Mouse (Mus musculus) forebrain, embryonic 12.5 days (tissue): ENCODE measurements around the gene Atxn7. TPM values are rescaled to one million over a fixed set of nuclear protein-coding genes. Genes with fewer than 3 reads are reported as not detected.
"Not testable (repeated sequence)": the region's sequence is repeated elsewhere in the genome, so short reads cannot be mapped to it uniquely, and the experiment has no call there.

Experiments used
- ATAC-seq: fragments of 200-750 bp; cut with Nextera tagmentation; 2 replicates; pipeline ENCODE4 v1.8.0; 2017; ENCODE audit warnings: moderate TSS enrichment; ENCODE audit not compliant: low FRiP score
- H3K27ac ChIP-seq: fragments of 300-500 bp; sonication (generic); 2 replicates; pipeline ENCODE4 v1.5.1; 2016; ENCODE audit warnings: mild to moderate bottlenecking
- H3K27me3 ChIP-seq: fragments of 300-500 bp; sonication (generic); 2 replicates; pipeline ENCODE4 v1.6.1; 2016; ENCODE audit warnings: mild to moderate bottlenecking
- H3K36me3 ChIP-seq: fragments of 300-500 bp; sonication (generic); replicated peaks from 2 replicates; pipeline ENCODE4 v1.6.1; 2016; ENCODE audit warnings: mild to moderate bottlenecking
- H3K4me1 ChIP-seq: fragments of 300-500 bp; sonication (generic); 2 replicates; pipeline ENCODE4 v1.6.1; 2016
- H3K4me2 ChIP-seq: fragments of 300-500 bp; sonication (generic); 2 replicates; pipeline ENCODE4 v1.6.1; 2016; ENCODE audit warnings: mild to moderate bottlenecking, moderate library complexity
- H3K4me3 ChIP-seq: fragments of 300-500 bp; sonication (generic); replicated peaks from 2 replicates; pipeline ENCODE4 v1.5.1; 2016; ENCODE audit warnings: mild to moderate bottlenecking
- H3K9ac ChIP-seq: fragments of 300-500 bp; sonication (generic); 2 replicates; pipeline ENCODE4 v1.6.1; 2016; ENCODE audit warnings: mild to moderate bottlenecking
- H3K9me3 ChIP-seq: fragments of 300-500 bp; sonication (generic); 2 replicates; pipeline ENCODE4 v1.6.1; 2016
- WGBS: fragments of 180-500 bp; shearing (Covaris S2); methylation state at CpG from one replicate; pipeline ENCODE4 v1.1.7; 2016; 5-methylcytosine and 5-hydroxymethylcytosine counted together
- polyA plus RNA-seq: library from polyadenylated mRNA; unstranded; fragments of >200 nt; fragmentation: Nextera tagmentation; extraction: Ambion mirVana; gene quantifications from 2 replicates; pipeline ENCODE4 v1.2.1, GENCODE M21; 2016

The Atxn7 gene
- 6.9 and 11.1 TPM in 2 replicates for polyA plus RNA-seq

GRCm38 (mm10) chr14:13961401-13962112, at the start of gene Atxn7, which contains the start of gene Thoc7:
TSS of gene Atxn7 (plus strand) at chr14:13961440.
TSS of gene Thoc7 (minus strand) at chr14:13961852.
- H3K27me3 ChIP-seq: no peaks in the 10 kb centered on the region
- peak within 1 kb of the TSS; percentile 99 for H3K9ac ChIP-seq
- peak within 1 kb of the TSS; percentile 88 for H3K27ac ChIP-seq
- 5% methylated on average over 30 of the region's 56 CpGs for WGBS
- H3K36me3 ChIP-seq: 0 out of 2 replicates have a peak, but pooled peaks cover 2% of the 10 kb centered on the region
- H3K9me3 ChIP-seq: no peaks in the 10 kb centered on the region
- H3K4me2 ChIP-seq: peak within 1 kb of the TSS; percentile 66
- peaks cover 27% of the 10 kb centered on the region for H3K4me1 ChIP-seq
- ATAC-seq: peak; percentile 65
- peak within 1 kb of the TSS; percentile 96 for H3K4me3 ChIP-seq

DNA sequence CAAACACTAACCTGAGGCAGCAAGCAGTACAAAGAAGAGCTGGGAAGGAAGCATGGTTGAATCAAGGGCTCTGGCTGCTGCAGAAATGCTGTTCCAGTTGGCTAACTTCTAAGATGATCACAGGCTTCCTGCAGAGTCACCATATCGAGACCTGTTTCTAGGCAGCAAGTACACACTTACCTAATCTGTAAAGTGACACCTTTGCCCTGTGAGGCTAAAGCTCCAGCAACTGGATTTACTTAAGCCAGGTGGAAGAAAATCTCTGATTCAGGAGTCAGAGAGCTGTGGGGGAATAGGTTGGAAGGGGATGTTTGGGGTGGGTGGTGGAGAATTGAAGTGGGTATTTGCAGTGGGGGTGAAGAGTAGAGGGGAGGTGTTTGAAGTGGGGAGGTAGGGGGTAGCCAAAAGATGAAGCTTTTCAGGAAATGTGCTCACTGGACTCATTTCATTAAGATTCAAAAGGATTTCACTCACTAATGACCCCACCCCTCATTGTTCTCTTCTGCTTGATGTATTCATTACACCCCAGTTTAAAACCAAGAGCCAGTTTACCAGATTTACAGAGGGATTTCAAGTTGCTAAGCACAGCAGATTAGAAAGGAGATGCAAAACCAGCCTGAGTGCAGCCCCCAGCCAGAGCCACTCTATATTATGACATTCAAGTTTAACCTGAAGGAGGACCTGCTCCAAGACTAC, 46.7 kb upstream of the Atxn7 start, which contains the start of gene Gm281:
TSS of gene Gm281 (minus strand) at position 92 of the 696 bp plus-strand sequence.
- Histone ChIP-seq H3K27me3 (no peaks in the 10 kb centered on the region), H3K27ac (no peak within 1 kb of the TSS), H3K4me3 (no peak within 1 kb of the TSS), H3K9ac (no peak within 1 kb of the TSS), H3K4me1 (no peaks in the 10 kb centered on the region), H3K36me3 (no peaks in the 10 kb centered on the region), H3K9me3 (no peaks in the 10 kb centered on the region), H3K4me2 (no peak within 1 kb of the TSS)
- no peak for ATAC-seq
- 21% methylated on average over 1 of the region's 1 CpGs for WGBS

GRCm38 (mm10) chr14:13915207-13915606, 46.0 kb upstream of the Atxn7 start:
- H3K4me3 ChIP-seq: no peak overlapping the region

DNA sequence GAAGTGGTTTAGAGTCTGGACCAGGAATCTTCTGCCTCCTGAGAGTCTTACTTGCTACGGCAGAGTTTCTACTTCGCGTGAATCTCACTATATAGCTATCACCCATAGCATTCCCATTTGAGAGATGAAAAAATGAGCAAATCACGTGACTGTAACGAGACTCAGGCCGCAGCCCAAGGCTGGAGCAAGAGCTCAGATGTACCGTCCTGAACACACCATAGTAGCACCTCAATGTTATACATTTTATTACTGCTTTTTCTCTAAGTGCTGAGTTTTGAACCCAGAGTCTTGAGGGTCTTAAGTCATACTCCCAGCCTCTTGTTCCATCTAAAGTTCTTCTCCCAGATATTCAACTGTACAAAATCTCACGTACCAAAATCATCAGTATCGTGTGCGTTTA, 44.0 kb upstream of the Atxn7 start:
- no peak overlapping the region for H3K9ac ChIP-seq
- H3K4me3 ChIP-seq: no peak overlapping the region
- WGBS: 90% methylated on average over 10 of the region's 10 CpGs
- no peaks in the 10 kb centered on the region for H3K4me1 ChIP-seq
- ATAC-seq: peak; percentile 51; the same call in 1 of the 2 replicates
- no peaks in the 10 kb centered on the region for H3K36me3 ChIP-seq
- no peaks in the 10 kb centered on the region for H3K9me3 ChIP-seq
- H3K27ac ChIP-seq: no peak overlapping the region
- H3K4me2 ChIP-seq: no peak overlapping the region
- no peaks in the 10 kb centered on the region for H3K27me3 ChIP-seq

More at GRCm38 (mm10) chr14:13915207-13915606, 46.0 kb upstream of the Atxn7 start:
- Histone ChIP-seq H3K9me3 (no peaks in the 10 kb centered on the region), H3K36me3 (no peaks in the 10 kb centered on the region), H3K9ac (no peak overlapping the region), H3K27ac (no peak overlapping the region), H3K4me1 (no peaks in the 10 kb centered on the region), H3K27me3 (no peaks in the 10 kb centered on the region), H3K4me2 (no peak overlapping the region)
- ATAC-seq: no peak
- WGBS: 70% methylated on average over 4 of the region's 4 CpGs

DNA sequence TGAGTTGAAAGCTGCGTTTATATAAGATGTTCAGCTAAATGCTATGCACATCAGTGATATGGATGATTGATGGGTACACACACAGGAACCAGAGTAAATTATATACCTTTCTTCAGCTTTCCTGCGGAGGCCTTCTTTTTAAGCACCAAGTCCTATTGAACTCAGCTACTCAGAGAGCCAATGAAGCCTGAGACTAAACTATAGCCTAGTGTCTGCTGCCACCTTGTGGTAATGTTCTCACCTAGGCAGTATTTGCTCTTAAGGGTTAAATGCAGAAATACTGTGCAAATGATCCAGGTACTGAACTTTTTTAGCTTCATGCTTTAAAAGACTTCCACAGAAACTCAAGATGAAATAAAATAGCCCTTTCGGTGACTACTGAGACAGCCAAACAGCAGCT, 43.6 kb upstream of the Atxn7 start:
- no peak overlapping the region for H3K4me2 ChIP-seq
- H3K4me3 ChIP-seq: no peak overlapping the region
- no peaks in the 10 kb centered on the region for H3K9me3 ChIP-seq
- ATAC-seq: peak; percentile 82
- no peaks in the 10 kb centered on the region for H3K4me1 ChIP-seq
- WGBS: 43% methylated on average over 3 of the region's 3 CpGs
- H3K27ac ChIP-seq: no peak overlapping the region
- H3K36me3 ChIP-seq: no peaks in the 10 kb centered on the region
- no peak overlapping the region for H3K9ac ChIP-seq
- no peaks in the 10 kb centered on the region for H3K27me3 ChIP-seq

DNA sequence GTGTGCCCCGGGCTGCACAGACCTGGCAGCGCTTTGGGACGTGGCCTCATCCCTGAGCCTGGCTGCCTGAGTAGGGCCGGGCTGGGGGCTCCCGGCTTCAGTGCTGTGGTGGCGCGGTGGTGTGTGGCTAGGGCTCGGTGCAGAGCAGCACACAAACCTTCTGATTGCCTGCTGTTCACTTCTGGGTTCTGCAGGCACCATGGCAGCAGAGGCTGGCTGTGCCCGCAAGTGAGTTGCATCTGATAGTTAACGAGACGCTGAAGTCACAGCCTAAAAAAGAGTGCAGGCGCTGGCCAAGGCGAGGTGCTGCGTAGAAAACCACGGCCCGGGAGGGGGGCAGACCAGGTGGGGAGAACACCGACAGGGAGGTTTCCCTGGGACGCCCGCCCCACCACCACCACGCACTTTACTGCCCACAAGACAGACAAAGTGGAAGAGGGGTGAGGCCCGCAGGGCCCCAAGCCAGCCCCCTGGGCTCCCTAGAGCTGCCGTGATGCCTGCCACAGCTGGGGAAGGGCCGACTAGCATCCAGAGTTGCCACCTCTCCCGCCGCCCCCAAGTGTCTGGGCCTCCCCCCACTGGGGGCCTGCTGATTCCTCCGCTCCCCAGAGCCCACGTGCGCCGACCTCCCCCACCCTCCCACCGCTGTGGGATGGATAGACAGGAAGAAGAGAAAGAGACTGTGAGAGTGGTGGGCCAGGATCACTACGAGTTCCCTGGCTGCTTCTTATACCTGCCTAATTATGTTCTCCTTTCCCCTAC, 27.8 kb upstream of the Atxn7 start:
- 0 out of 2 replicates have a peak overlapping the region, but pooled peaks have one; percentile 17 for H3K9ac ChIP-seq
- H3K27ac ChIP-seq: no peak overlapping the region
- ATAC-seq: peak; percentile 68
- H3K4me3 ChIP-seq: peak overlapping the region; percentile 26
- no peaks in the 10 kb centered on the region for H3K27me3 ChIP-seq
- no peaks in the 10 kb centered on the region for H3K9me3 ChIP-seq
- H3K4me1 ChIP-seq: 0 out of 2 replicates have a peak, but pooled peaks cover 4% of the 10 kb centered on the region
- WGBS: 36% methylated on average over 30 of the region's 31 CpGs
- peak overlapping the region; percentile 54 for H3K4me2 ChIP-seq
- H3K36me3 ChIP-seq: no peaks in the 10 kb centered on the region

GRCm38 (mm10) chr14:13934052-13934371, 27.2 kb upstream of the Atxn7 start:
- Histone ChIP-seq H3K4me2 (peak overlapping the region; percentile 54), H3K27me3 (no peaks in the 10 kb centered on the region), H3K27ac (no peak overlapping the region), H3K9ac (no peak overlapping the region), H3K4me3 (0 out of 2 replicates have a peak overlapping the region, but pooled peaks have one; percentile 26), H3K36me3 (no peaks in the 10 kb centered on the region), H3K4me1 (0 out of 2 replicates have a peak, but pooled peaks cover 4% of the 10 kb centered on the region), H3K9me3 (no peaks in the 10 kb centered on the region)
- no peak for ATAC-seq
- 47% methylated on average over 5 of the region's 5 CpGs for WGBS

GRCm38 (mm10) chr14:13944686-13945085, 16.6 kb upstream of the Atxn7 start:
- Histone ChIP-seq H3K4me3 (no peak overlapping the region), H3K9me3 (no peaks in the 10 kb centered on the region), H3K36me3 (peaks cover 29% of the 10 kb centered on the region), H3K4me1 (no peaks in the 10 kb centered on the region), H3K27ac (no peak overlapping the region), H3K9ac (no peak overlapping the region), H3K4me2 (no peak overlapping the region), H3K27me3 (no peaks in the 10 kb centered on the region)
- no peak for ATAC-seq
- WGBS: 92% methylated on average over 4 of the region's 4 CpGs

- WGBS: 88% methylated on average over 7 of the region's 7 CpGs
- H3K4me1 ChIP-seq: no peaks in the 10 kb centered on the region
- H3K27ac ChIP-seq: no peak overlapping the region
- peaks cover 53% of the 10 kb centered on the region for H3K36me3 ChIP-seq
- H3K4me2 ChIP-seq: no peak overlapping the region
- no peak for ATAC-seq
- no peak overlapping the region for H3K9ac ChIP-seq
- no peaks in the 10 kb centered on the region for H3K9me3 ChIP-seq
- no peak overlapping the region for H3K4me3 ChIP-seq
- no peaks in the 10 kb centered on the region for H3K27me3 ChIP-seq
Measured at GRCm38 (mm10) chr14:13948345-13948744, 12.9 kb upstream of the Atxn7 start.

DNA sequence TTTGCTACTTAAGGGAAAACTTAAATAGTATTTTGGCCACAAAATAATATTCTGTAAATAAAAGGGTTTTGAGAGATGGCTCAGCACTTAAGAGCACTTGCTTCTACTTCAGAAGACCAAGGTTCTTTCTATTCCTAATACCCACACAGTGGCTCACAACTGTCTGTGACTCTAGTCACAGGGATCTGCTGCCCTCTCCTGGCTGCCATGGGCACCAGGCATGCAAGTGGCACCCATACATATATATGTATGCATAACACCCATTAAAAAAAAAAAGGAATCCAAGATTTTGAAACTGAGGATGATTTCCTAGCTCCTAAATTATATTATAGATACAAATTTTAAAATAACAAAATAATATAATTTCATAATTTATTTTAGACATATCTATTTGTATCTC, 10.8 kb upstream of the Atxn7 start:
- peaks cover 57% of the 10 kb centered on the region for H3K36me3 ChIP-seq
- no peaks in the 10 kb centered on the region for H3K4me1 ChIP-seq
- no peak for ATAC-seq
- no peak overlapping the region for H3K4me2 ChIP-seq
- H3K9ac ChIP-seq: no peak overlapping the region
- H3K27me3 ChIP-seq: no peaks in the 10 kb centered on the region
- no peak overlapping the region for H3K4me3 ChIP-seq
- no peaks in the 10 kb centered on the region for H3K9me3 ChIP-seq
- no peak overlapping the region for H3K27ac ChIP-seq

GRCm38 (mm10) chr14:13952151-13952550, 9.1 kb upstream of the Atxn7 start:
- not testable (repeated sequence) for H3K9me3 ChIP-seq, H3K4me2 ChIP-seq, H3K27ac ChIP-seq, H3K4me1 ChIP-seq, H3K9ac ChIP-seq, H3K4me3 ChIP-seq, H3K27me3 ChIP-seq, ATAC-seq
- WGBS: 92% methylated on average over 3 of the region's 3 CpGs
- H3K36me3 ChIP-seq: peaks cover 60% of the 10 kb centered on the region

DNA sequence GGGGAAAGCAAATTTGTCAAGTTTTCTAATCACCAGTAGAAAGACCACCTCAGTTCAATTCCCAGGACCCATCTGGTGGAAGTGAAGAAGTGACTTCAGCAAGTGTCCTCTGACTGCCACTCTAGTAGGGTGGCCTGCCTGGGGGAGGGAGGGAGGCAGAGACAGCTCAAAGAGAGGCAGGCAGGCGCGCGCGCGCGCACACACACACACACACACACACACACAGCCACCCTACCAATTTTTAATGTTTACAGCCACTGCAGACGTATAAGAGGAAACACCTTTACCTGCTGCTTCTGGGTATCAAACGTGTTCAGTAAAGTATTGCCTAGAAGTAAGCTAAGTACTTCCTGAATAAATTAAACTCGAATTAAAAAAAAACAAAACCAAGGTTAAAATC, 1.2 kb upstream of the Atxn7 start:
- WGBS: 0% methylated on average over 9 of the region's 9 CpGs
- Histone ChIP-seq H3K9me3 (no peaks in the 10 kb centered on the region), H3K9ac (peak overlapping the region; percentile 99), H3K4me3 (peak overlapping the region; percentile 96), H3K27ac (peak overlapping the region; percentile 88; the same call in 1 of the 2 replicates), H3K4me2 (peak overlapping the region; percentile 66), H3K36me3 (peaks cover 14% of the 10 kb centered on the region), H3K4me1 (peaks cover 27% of the 10 kb centered on the region), H3K27me3 (no peaks in the 10 kb centered on the region)
- ATAC-seq: peak; percentile 66
